Mouse (Mus musculus) granulocyte monocyte progenitor cell, adult 5-6 weeks (primary cell): Measurements from ENCODE around the gene Krt24. TPM values are rescaled to one million over a fixed set of nuclear protein-coding genes. Genes with fewer than 3 reads are reported as not detected.
"Not testable (repeated sequence)": the region's sequence is repeated elsewhere in the genome, so short reads cannot be mapped to it uniquely, and the experiment has no call there.

ENCODE experiments used
- ATAC-seq: replicated peaks from 2 replicates; pipeline ENCODE4 v1.8.0; 2016; ENCODE audit warnings: mild to moderate bottlenecking, moderate TSS enrichment, inconsistent platforms; ENCODE audit not compliant: poor library complexity, severe bottlenecking
- total RNA-seq, 2 experiments: library from RNA; stranded (forward) in 1 of 2; stranded (reverse) in 1 of 2; fragments of 200-712, 200-1000 nt in 1 of 2; fragments of >200 nt in 1 of 2; fragmentation: Nextera tagmentation in 1 of 2; gene quantifications; 2 replicates each; pipeline ENCODE4 v1.2.3; 2014 to 2017

Gene Krt24
- total RNA-seq, 2 experiments from 2014 or later, result not detected

DNA sequence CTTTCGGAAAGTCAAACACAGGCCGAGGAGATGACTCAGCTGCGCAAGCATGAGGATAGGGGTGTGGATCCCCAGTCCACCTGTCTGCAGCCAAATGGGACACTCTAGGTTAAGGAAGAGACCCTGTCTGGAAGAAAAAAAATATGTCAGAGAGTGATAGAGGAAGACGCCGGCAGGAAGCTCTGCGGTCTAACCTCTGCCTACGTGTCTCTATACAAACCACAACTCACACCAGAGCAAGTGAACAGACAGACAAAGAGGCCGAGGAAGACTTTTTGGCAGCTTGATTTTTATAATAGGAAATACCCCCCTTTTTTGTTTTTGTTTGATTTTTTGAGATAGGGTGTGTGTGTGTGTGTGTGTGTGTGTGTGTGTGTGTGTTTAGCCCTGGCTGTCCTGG lies 29.7 kb downstream of the Krt24 start:
- no peak for ATAC-seq

DNA sequence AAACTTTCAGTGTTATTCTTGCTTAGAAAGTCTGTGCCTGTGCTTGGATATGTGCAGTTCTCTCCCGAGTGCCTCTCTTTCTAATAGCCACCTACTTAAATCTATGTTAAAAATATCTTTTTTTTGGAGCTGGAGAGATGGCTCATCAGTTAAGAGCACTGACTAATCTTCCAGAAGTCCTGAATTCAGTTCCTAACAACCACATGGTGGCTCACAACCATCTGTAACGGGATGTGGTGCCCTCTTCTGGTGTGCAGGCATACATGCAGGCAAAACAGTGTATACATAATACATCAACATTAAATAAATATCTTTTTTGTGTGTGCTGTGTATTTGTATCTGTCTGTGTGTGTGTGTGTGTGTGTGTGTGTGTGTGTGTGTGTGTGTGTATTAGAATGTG lies 31.2 kb downstream of the Krt24 start:
- ATAC-seq, result no peak

DNA sequence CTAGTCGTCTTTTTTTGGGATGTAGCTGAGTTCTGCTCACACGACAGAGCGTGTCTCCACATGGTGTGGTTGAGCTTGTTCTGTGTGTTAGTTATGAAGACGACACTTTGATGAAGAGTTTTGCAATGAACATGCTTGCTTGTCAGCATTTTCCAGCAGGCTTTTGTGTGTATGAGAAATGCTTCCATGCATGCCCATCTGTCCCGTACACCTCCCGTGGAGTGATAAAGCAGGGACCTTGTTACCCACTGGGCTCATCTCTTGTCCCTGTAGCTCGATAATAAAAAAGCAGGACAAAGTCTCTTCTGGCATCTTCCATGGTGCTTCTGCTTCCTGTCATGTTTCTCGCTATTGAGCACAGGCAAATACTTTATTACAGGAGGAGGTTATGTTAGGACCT lies 32.4 kb downstream of the Krt24 start:
- ATAC-seq, result no peak

DNA sequence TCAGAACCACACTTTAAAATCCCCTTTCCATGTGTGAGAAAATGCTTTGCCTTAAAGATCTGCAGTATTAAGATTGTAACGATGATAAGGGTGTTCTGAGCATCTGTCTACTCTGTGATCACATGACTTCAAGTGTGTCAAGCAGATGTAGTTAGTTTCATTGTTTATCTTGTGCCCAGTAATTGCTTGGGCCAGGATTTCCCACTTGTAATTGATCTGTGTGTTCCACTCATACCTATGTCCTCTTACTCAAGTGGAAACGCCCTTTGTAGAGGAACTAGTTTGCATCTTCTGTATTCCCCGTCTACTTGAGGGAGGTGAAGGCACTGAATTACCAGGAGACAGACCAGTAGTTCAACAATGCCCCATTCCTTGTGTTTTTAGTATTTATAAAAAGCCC lies 34.4 kb downstream of the Krt24 start:
- ATAC-seq, result no peak

DNA sequence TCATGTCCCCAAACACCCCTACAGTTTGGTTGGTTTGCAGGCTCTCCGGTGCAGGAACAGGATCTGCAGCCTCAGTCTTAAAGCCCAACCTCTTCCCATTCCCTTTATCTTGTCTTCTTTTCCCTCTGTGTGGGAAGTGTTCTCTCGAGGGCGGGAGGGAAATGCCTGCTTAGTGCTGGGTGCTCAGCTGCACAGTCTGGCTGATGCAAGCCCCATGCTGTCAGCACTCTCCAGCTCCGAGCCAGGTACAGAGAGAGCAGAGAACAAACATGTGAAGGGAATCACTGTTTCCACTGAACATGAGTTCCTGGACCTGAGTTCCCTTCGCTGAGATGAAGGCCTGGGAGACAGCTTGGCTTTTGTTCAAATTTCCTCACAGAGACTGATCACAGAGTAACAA lies 34.8 kb downstream of the Krt24 start:
- ATAC-seq, result no peak

DNA sequence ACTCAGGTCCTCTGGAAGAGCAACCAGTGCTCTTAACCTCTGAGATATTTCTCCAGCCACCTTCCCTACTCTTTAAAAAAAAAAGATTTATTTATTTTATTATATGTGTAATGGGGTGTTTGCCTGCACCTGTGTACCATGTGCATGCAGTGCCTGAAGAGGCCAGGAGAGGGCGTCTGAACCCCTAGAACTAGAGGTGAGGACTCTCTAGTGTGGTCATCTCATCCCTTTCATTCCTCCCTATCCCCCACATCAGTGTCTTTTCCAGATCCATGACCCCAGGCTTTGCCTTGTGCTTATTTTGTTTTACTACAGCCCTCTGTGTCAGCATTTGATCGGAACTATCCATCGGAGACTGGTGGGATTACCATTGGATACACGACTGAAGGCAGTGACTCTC lies 35.9 kb downstream of the Krt24 start:
- no peak for ATAC-seq

DNA sequence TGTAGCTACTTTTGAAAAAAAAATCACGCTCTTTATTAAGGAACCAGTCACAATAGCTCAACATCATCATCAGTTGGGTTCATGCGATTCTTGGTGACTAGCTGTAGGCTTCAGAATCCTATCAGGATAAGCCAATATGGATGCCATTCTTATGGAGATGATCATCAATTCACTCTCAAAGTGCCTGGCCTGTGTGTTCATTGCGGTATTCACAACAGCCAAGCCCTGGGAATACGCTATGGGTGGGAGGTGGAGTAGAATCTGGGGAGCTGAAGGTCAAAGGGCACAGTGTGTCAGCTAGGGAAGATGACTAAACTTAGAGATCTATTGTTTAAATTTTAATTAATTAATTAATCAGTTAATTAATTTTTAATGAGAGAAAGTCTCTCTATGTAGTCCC lies 37.1 kb downstream of the Krt24 start:
- no peak for ATAC-seq

DNA sequence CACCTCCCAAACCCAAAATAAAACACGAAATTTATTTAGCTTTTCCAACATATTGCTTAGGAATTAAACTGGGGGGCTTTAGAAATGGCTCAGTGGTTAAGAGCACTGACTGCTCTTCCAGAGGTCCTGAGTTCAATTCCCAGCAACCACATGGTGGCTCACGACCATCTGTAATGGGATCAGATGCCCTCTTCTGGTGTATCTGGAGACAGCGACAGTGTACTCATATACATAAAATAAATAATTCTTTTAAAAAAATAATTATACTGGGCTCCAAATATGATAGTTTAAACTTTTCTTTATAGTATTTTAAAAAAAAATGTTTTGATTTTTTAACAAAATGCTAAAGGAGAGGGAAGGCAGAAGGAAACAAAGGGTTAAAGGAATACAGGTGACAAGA lies 40.5 kb downstream of the Krt24 start:
- ATAC-seq, result not testable (repeated sequence)

DNA sequence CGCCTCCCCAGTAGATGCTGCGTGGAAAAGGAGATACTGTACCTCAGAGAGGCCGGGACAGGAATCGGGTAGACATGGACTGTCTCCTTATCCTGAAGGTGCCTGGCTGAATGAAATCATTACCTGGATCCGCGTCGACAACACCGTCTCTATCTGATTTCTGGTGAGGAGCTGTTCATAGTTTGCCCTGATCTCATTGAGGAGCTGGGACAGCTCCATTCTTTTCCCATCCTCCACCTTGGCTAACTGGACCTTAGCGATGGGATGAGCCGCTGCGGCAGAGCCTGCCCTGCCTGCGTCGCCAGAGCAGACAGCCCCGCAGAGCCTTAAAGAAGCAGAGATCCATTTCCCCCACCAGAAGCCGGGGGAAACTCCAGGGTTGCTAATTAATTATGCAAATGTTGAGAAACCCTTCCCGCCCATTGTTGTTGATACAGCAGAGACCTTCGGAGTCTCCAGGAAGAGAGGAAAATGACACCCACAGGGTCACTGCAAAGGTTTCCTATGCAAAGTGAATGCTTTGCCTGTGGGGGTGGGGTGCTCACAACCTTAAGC lies 41.2 kb downstream of the Krt24 start, which contains the start of gene Krt222:
Krt222 (minus strand) TSS at position 266 of the 555 bp plus-strand sequence.
- ATAC-seq, result peak; percentile 25; the same call in 1 of the 2 replicates

DNA sequence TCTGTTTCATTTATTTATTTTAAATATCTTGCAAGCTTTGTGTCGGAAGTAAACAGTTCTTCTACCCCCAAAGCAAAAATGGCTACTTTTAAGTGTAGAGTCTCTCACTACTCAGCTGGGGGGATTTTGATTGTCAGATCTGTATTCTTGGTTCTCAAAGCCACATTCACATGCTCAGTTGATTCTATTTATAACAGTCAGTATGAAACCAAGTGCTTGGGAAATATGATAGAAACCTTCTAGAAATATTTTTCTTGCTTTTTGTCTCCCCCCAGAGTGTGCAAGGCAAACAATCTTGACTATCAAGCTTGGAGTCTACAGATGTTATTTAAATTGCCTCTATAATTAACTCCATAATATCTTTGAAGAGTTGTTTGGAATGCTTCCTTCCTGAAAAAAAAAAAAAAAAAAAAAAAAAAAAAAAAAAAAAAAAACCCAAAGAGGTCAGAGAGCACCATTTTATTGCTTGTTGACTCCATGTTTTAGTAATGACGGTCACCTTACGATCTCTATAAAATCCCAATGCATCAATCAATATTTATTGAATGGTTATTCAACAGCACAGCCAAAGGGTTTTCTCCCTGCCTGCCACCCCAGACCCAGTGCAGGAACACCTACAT lies 41.8 kb downstream of the Krt24 start:
- no peak for ATAC-seq

DNA sequence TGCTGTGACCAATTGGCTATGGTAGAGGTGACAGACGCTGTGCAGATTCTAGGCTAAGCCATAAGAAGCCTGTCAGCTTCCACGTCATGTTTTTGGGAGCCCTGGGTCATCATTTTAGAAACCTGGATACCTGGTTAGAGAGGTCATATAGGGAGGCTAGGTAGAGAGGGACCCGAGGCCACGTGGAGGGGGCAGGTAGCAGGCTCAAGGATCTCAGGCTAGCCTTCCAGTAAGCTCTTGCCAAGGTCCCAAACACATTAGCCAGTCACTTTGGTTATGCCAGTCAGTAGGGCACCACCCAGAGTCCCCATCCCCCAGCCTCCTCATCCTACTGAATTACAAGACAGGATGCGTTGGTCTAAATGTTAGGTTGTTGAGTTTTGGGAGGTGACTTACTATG lies 43.0 kb downstream of the Krt24 start:
- ATAC-seq, result no peak

DNA sequence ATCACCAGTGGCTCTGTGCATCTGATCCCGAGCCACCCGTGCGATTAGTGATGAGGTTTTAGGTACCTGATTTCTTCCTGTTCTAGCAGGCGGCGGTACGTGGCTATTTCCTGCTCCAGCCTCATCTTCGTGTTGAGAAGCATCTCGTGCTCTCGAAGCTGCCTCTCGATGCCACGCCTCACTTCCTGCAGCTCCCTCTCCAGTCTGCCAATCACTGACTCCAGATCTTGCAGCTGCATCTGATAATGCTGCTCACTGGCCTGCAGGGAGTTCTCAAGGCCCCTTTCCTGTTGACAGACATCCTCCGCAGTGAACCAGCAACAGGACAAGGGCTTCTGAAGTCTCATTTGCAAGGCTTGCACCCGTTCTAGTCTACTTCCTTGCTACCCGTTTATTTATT lies 46.6 kb downstream of the Krt24 start:
- peak; percentile 62 for ATAC-seq

DNA sequence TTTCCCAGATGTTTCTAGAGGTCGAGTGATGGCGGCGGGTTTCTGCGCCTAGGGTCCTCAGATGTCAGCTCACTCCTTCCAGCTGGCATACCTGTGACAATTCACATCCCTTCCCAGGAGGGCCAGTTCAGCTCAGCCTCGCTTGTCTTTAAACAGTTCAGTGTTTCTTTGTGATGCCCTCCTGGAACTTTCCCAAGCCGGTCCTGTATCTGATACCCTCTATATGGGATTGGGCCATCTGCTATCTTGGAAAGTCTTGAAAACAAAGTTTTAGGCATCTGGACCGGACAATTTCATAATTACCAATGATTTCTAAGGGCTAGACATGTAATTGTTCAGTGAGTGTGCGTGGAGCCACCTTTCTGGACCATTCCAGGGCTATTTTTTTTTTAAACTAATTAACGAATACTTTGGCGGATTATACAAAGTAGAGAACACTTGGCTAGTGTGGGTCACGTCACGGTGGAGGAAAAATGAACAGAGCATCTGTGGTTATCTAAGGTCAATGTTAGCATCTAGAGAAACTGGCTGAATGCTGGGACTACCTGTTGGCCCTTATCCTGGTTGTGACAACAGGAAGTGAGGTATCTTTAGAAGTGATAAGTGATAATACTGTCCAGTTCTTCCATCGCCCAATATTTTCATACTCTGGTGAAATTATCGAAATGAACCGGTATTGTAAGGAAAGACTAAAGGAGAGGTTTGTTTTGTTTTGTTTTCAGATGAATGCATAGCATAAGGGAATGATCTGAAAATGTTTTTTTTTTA lies 53.8 kb downstream of the Krt24 start:
- ATAC-seq, result no peak

DNA sequence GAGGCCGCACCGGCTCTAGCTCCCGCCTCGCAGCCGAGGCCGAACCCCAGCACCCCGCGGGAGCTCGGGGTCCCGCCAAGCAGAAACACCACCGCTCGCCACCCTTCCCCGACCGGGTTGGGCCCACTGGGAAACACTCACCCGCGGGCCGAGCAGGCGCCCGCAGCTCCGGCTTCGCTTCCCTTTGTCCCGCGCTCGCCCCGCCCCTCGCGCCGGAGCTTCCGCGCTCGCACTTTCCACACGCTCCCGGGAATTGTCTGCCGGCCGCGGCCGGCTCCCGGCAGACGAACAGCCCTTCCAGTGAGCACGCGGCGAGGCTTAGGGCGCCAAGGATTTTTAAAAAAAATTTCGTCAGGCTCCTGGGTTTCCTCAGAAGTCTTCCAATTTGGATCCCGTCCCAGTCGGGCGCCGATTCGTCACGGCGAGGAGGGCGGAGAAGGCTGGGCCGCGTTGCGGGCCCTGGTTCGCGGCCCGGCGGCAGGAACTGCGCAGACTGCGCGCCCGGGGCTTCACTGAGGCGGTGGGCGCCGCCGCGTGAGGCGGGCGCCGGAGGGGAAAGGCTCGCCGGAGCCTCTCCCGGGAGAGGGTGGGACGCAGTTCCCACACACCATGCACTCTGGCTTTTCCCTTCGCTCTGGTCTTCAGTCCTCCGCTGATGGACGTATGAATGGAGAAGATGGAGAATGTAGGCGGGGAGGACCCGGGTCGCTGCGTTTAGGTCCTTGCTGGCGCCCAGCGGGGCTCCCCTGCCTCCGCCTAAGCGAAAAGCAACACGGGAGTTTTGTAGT lies 54.6 kb downstream of the Krt24 start, which contains the start of gene Smarce1:
Smarce1 (minus strand) TSS at position 757 of the 788 bp plus-strand sequence.
- peak; percentile 82 for ATAC-seq

Other genes with a start within 250 kb of the Krt24 start
- gene Igfbp4, start 244.0 kb downstream of the Krt24 start, total RNA-seq (2014; fragmentation: Nextera tagmentation), result 236 and 288 TPM in 2 replicates
- 279 and 410 TPM in 2 replicates for gene Igfbp4, start 244.0 kb downstream of the Krt24 start, total RNA-seq (2017)
- gene Tns4, start 196.0 kb downstream of the Krt24 start, total RNA-seq (2014; fragmentation: Nextera tagmentation), result 2.8 and 3.0 TPM in 2 replicates
- gene Tns4, start 196.0 kb downstream of the Krt24 start, total RNA-seq (2017), result 0.62 and 3.1 TPM in 2 replicates
- gene Ccr7, start 130.2 kb downstream of the Krt24 start, total RNA-seq (2014; fragmentation: Nextera tagmentation), result not detected in 2 replicates
- 0.34 TPM in 1 of 2 replicates, not detected in the other for gene Ccr7, start 130.2 kb downstream of the Krt24 start, total RNA-seq (2017)
- 91.7 and 118 TPM in 2 replicates for gene Smarce1, start 54.2 kb downstream of the Krt24 start, total RNA-seq (2014; fragmentation: Nextera tagmentation)
- 256 and 293 TPM in 2 replicates for gene Smarce1, start 54.2 kb downstream of the Krt24 start, total RNA-seq (2017)
- not detected in 2 replicates for gene Krt222, start 41.2 kb downstream of the Krt24 start, total RNA-seq (2014; fragmentation: Nextera tagmentation)
- not detected in 2 replicates for gene Krt222, start 41.2 kb downstream of the Krt24 start, total RNA-seq (2017)
- gene Krt25, start 37.7 kb upstream of the Krt24 start, total RNA-seq (2014; fragmentation: Nextera tagmentation), result not detected in 2 replicates
- not detected in 2 replicates for gene Krt25, start 37.7 kb upstream of the Krt24 start, total RNA-seq (2017)
- not detected in 2 replicates for gene Krt26, start 52.7 kb upstream of the Krt24 start, total RNA-seq (2014; fragmentation: Nextera tagmentation)
- not detected in 2 replicates for gene Krt26, start 52.7 kb upstream of the Krt24 start, total RNA-seq (2017)
- gene Krt27, start 65.8 kb upstream of the Krt24 start, total RNA-seq (2014; fragmentation: Nextera tagmentation), result not detected in 2 replicates
- not detected in 2 replicates for gene Krt27, start 65.8 kb upstream of the Krt24 start, total RNA-seq (2017)
- not detected in 2 replicates for gene Krt28, start 89.6 kb upstream of the Krt24 start, total RNA-seq (2014; fragmentation: Nextera tagmentation)
- gene Krt28, start 89.6 kb upstream of the Krt24 start, total RNA-seq (2017), result not detected in 2 replicates
- 1.7 and 7.5 TPM in 2 replicates for gene Krt10, start 104.1 kb upstream of the Krt24 start, total RNA-seq (2014; fragmentation: Nextera tagmentation)
- gene Krt10, start 104.1 kb upstream of the Krt24 start, total RNA-seq (2017), result 0.39 TPM in 1 of 2 replicates, not detected in the other
- gene Krt12, start 137.0 kb upstream of the Krt24 start, total RNA-seq (2014; fragmentation: Nextera tagmentation), result not detected in 2 replicates
- not detected in 2 replicates for gene Krt12, start 137.0 kb upstream of the Krt24 start, total RNA-seq (2017)
- not detected in 2 replicates for gene Krt20, start 152.9 kb upstream of the Krt24 start, total RNA-seq (2014; fragmentation: Nextera tagmentation)
- not detected in 2 replicates for gene Krt20, start 152.9 kb upstream of the Krt24 start, total RNA-seq (2017)
- gene Krt23, start 207.9 kb upstream of the Krt24 start, total RNA-seq (2014; fragmentation: Nextera tagmentation), result not detected in 2 replicates
- gene Krt23, start 207.9 kb upstream of the Krt24 start, total RNA-seq (2017), result not detected in 2 replicates
- not detected in 2 replicates for gene Krt39, start 236.1 kb upstream of the Krt24 start, total RNA-seq (2014; fragmentation: Nextera tagmentation)
- gene Krt39, start 236.1 kb upstream of the Krt24 start, total RNA-seq (2017), result not detected in 2 replicates